Mouse (Mus musculus) gonadal fat pad, adult 2 months (tissue): Measurements from ENCODE around the gene Zbtb5. TPM values are rescaled to one million over a fixed set of nuclear protein-coding genes. Genes with fewer than 3 reads are reported as not detected.
"Not testable (repeated sequence)": the region's sequence is repeated elsewhere in the genome, so short reads cannot be mapped to it uniquely, and the experiment has no call there.

Experiments
- DNase-seq: peaks from one replicate; pipeline ENCODE4 v3.0.0-alpha.2; 2012; ENCODE audit warnings: low read depth
- polyA plus RNA-seq: library from polyadenylated mRNA; depleted of rRNA; stranded (reverse); fragments of >200 nt; gene quantifications from 2 replicates; pipeline ENCODE4 v1.2.3, GENCODE M21; 2012; rRNA removed

Gene Zbtb5
- polyA plus RNA-seq, 1 experiment, result 12.1 TPM

DNA sequence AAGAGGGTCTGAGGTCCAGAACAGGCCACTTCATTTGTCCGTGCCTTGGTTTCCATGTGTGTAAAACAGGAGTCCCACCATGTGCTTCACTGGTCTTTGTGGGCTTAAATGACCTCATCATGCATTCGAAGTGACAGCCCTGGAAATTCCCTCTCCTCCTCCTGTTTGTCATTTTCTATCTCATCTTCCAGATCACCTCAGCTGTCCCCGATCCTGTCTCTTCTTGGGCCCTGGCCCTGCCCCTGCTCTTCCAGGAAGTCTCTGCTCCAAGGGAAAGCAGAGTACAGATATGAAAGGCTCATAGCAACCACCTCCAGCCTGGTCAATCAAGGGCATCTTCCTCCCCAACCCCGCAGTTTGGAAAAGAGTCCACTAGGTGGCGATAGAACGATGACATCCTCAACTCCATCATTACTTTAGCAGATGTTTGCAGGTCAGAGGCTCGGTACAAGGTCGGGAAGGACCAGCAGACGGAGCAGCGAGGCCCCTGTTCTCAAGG, 41.6 kb downstream of the Zbtb5 start:
- no peak for DNase-seq

DNA sequence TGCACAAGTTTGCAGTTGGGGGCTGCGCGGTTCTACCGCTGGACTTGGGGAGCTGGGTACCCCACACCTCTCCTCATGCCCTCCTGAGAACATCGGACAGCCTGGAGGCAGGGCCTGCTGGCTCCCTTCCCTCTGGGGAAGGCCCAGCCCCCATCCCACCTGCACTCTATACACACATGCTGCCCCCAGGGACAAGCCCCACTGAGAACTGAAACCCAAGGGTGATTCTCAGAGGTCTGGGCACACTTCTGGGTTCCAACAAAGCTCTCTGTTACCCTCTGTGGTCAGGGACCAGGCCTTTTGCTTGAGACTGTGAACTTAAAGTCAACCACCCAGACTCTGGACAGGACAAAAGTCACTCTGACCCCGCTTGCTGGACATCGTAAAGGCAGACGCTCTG, 42.2 kb downstream of the Zbtb5 start:
- DNase-seq, result no peak

DNA sequence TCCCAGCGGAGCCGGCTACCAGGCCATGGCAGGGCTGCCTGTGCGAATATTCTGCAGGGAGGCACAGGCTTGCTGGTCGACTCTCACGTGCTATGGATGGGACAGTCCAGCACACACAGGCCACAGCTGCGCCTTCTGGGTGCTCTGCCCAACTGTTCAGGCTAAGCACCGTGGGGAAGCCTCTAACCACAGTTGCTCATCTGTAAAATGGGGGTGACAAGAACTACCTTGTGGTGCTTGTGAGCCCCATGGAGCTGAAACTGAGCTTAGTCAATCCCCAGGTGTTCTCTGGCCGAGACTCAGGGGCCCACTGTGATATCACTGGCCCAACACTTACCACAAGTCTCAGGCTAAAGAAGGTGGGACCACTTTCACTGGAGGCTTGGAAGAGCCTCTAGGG, 44.8 kb downstream of the Zbtb5 start:
- no peak for DNase-seq

DNA sequence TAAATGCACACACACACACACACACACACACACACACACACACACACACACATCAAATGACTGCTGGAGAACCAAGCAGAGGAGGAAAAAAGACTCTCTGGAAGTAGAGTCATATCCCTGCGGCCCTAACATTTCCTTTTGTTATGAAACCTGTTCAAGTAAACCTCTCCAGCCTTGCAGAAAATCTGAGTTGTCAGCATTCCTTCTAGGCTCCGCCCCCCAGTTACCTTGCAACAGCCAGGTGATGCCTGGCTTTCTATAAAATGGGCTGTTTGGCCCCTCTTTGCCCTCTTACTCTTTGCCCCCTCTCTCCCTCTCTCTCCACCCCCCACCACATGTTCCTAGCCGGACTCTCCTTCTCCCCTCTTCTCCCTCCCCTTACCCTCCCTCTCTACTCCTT, 46.5 kb downstream of the Zbtb5 start:
- DNase-seq, result no peak

DNA sequence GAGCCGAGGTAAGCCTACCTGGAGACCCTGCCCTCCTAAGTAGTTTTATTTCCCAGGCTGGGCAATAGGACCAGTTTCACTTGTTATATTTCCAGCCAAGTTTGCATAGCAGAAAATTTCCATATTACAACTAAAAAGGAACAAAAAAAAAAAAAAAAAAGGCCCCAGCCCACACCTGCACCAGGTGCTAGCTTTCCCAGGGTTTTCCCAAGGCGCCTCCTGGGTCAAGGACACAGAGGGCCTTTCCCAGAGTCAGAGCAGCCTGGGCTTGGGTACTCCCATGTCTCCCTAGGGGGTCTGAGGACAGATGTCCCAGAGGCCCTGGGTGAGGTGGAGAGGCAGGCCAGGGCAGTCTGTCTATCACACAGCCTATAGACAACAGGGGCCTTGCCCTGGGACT, 47.0 kb downstream of the Zbtb5 start:
- DNase-seq, result no peak

DNA sequence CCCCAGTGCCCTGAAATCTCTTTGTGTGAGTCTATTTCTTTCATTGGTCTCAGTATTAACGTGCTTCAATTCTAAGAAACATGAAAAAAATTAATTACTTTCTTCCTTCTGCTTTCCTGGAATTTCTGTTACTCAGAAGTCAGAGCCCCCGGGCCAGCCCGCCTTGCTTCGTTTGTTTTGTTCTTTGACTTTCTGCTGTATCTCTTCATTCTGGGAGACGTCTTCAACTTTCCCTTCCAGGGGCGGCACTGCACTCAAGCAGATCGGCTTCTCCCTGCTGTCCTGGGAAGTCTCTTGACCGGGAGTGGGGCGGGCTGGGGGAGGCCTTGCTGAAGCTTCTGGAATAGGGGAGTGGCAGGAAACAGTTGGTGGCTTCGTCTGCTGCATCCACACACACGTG, 49.1 kb downstream of the Zbtb5 start:
- DNase-seq, result no peak

DNA sequence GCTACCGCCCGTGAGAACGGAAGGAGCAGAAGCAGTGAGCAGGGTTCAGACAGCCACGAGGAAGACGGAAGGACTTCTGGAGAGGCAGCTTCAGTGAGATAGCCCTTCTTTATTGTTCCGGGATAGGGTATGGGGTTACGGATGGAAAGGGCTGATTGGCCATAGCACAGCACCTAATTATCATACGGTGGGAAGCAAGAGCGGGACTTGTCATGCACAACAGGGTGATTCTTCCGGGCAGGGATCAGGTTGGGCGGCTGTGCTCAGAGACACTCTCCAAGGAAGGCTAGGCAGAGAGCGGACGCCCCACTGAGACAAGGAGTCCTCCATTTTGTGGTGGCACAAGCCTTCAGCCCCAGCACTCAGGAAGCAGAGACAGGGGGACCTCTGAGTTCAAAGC, 53.0 kb downstream of the Zbtb5 start:
- DNase-seq, result no peak

DNA sequence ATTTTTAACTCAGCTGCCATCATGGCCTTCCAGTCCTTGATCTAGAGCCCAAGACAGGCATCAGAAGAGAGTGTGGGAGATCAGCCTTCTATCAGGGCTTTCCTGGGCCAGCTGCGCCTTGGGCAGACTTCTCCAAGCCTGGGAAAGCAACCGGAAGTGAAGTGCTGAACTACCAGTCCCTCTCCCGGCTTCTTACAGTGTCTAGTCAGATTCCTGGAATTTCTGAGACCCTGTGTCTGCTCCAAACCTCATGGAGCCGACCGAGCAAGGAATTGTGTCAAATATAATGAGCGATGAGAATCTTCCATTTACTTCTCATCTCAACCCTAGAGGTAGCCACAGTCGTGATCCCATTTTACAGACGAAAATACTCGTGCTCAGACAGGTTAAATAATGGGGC, 53.4 kb downstream of the Zbtb5 start:
- DNase-seq, result no peak

DNA sequence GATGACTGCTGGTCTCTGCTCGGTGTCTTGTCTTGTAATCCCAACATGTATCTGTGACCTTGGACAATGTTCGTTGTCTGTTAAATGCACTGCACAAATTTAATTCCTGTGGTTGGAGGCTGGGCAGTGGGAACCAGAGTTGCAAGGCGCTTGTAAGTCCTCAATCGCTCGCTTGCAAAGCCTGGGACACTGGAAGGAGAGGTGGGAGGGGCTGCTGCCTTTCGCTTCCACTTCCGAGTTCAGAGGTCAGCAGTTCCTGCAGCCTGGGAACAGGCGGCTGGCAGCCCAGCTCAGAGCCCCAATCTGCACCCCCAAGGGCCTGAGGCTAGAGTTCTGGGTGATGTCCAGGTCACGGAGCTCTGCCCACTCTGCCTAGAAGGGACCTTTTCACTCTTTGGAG, 59.2 kb downstream of the Zbtb5 start:
- no peak for DNase-seq

DNA sequence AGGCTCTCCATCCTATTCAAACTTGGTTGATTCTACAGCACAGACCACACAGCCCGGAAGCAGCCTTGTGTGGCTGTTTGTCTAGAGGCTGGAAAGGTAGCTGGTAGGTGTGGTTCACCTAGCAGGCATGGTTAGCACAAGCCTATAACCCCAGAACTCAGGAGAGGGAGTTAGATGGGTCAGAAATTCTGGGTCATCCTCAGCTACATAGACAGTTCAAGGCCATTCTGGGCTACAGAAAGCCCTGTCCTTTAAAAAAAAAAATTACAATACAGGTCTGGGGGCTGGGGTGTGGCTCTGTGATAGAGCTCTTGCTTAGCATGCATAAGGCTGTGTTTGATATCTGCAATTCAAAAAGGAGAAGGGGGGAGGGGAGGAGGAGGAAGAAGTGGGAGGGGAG, 63.9 kb downstream of the Zbtb5 start:
- DNase-seq, result no peak

DNA sequence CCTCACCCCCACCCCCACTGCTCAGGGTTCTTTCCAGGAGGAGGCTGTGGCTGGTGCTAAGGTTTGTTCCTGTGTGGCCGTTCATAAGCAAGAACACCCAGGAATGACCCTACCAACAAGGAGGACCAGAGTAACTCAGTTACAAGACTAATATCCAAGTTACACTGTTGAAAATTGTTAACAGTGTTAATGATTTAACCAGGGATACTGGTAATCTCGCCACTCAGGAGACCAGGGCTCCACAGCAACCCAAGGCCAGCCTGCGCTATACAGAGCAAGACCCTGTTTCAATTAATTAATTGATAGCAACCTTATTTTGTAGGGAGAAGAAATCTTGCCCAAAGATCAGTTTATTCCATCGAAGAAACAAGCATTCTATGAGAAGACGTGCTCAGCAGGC, 64.7 kb downstream of the Zbtb5 start:
- DNase-seq, result no peak

DNA sequence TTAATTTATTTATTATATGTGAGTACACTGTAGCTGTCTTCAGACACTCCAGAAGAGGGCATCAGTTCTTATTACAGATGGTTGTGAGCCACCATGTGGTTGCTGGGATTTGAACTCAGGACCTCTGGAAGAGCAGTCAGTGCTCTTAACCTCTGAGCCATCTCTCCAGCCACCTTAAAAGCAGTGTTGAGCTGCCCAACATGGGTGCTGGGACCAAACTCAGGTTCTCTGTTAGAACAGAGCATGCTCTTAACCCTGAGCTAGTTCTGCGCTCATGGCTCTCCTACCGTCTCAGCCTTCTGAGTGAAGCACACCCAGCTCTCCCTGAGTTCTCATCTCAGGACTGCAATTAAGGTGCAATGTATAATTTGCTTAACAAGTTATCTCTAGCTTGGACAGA, 66.1 kb downstream of the Zbtb5 start:
- DNase-seq, result not testable (repeated sequence)

DNA sequence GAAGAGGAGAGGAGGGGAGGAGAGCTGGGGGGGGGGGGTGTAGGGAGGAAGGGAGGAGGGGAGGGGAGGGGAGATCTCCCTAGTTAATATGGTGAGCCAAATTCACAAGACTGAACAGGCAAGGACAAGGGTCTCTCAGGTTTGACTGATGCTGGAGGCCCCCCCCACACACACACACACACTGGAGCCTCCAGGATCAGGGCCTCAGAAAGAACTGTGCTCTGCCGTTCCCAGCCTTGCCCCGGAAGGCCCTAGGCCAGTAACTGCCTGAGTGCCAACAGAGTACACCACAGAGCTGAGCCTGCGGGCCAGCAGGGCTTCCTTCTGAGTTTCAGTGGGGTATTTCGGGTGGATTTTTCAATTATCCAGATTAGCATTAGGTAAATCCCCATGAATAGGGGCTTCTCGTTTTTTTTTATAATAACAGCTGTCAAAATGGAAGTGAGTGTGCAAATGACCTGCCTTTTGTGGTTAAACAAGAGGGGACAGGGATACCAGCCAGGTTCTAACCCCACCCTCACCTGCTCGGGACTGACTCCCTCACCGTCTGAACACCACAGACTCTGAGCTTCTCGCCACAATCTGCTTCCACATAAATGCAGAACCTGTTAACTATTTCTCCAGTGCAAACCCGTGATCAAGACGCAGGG, 67.7 kb downstream of the Zbtb5 start:
- DNase-seq, result no peak

DNA sequence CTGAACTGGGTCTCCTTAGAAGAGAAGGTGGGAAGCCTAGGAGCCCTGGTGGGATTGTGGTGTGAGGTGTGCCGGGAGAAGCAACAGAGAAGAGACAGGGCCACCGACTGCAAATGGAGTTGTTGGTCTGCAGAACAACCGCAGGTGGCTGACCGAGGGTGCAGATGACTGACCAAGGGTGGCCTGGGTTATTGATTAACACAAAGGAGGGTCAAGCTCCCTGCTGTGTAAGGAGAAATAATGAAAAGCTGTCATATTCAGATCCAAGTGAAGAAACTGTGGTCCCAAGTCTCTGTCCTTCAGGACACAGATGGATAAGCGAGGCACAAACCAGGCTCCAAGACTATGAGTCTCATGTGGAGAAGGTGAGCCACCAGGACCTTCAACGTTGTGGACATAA, 68.7 kb downstream of the Zbtb5 start:
- no peak for DNase-seq

DNA sequence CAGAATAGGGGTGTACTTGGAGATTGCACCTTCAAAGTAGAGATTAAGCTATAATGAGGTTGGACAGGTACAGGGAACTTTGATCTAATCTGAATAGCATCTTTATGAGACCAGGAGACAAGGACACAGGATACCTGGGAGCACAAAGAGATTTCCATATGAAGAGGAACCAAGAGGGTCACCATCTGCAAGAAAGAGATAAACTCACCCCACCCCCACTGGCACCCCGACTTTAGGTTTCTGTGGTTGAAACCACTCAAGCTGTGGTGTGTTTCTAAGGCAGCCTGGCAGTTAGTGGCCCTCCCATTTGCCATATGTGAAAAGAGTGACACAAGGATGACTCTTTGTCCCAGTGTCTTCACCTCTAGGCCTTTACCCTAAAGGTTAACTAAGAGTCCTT, 70.0 kb downstream of the Zbtb5 start:
- DNase-seq, result no peak

Other genes with a start within 250 kb of the Zbtb5 start
- gene Grhpr, start 31.0 kb downstream of the Zbtb5 start, polyA plus RNA-seq, result 106 and 120 TPM in 2 replicates
- gene Polr1e, start 6.2 kb upstream of the Zbtb5 start, polyA plus RNA-seq, result 5.2 and 5.3 TPM in 2 replicates
- 58.8 and 59.6 TPM in 2 replicates for gene Fbxo10, start 72.2 kb upstream of the Zbtb5 start, polyA plus RNA-seq
- gene Tomm5, start 95.7 kb upstream of the Zbtb5 start, polyA plus RNA-seq, result 68.9 and 86.6 TPM in 2 replicates
- gene Frmpd1, start 172.5 kb upstream of the Zbtb5 start, polyA plus RNA-seq, result 0.23 and 0.34 TPM in 2 replicates